Mouse (Mus musculus) liver, embryonic 14.5 days (tissue): Measurements from ENCODE around the gene Gm10282. TPM values are rescaled to one million over a fixed set of nuclear protein-coding genes. Genes with fewer than 3 reads are reported as not detected.

ENCODE experiments used
- ATAC-seq: fragments of 200-750 bp; cut with Nextera tagmentation; 2 replicates; pipeline ENCODE4 v1.8.0; 2017; ENCODE audit warnings: moderate number of reproducible peaks, mild to moderate bottlenecking, moderate library complexity; ENCODE audit not compliant: insufficient read depth
- DNase-seq, 3 experiments: peaks; one replicate each; pipeline ENCODE4 v3.0.0-alpha.2; 2012 to 2013; ENCODE audit warnings: low read depth in 3 of 3, low spot score in 3 of 3
- H3K27ac ChIP-seq: fragments of 300-500 bp; sonication (generic); 2 replicates; pipeline ENCODE4 v1.5.1; 2014; ENCODE audit warnings: moderate library complexity, mild to moderate bottlenecking, control low read depth, inconsistent platforms
- H3K27me3 ChIP-seq: fragments of 300-500 bp; sonication (generic); 2 replicates; pipeline ENCODE4 v1.6.1; 2014; ENCODE audit warnings: mild to moderate bottlenecking, low read length, moderate library complexity; ENCODE audit not compliant: control insufficient read depth, insufficient read depth
- H3K36me3 ChIP-seq: fragments of 300-500 bp; sonication (generic); replicated peaks from 2 replicates; pipeline ENCODE4 v1.6.1; 2014; ENCODE audit warnings: low read depth; ENCODE audit not compliant: control insufficient read depth, insufficient read depth
- H3K4me1 ChIP-seq, 2 experiments: fragments of 200-500 bp in 1 of 2; fragments of 300-500 bp in 1 of 2; sonication (generic) in 1 of 2; replicated peaks; 2 replicates each; pipeline ENCODE4 v1.6.1; 2012 to 2014; ENCODE audit warnings: antibody characterized with exemption in 1 of 2, inconsistent platforms in 1 of 2, low read length in 1 of 2; ENCODE audit not compliant: control insufficient read depth in 2 of 2, insufficient read depth in 2 of 2
- H3K4me2 ChIP-seq: fragments of 300-500 bp; sonication (generic); 2 replicates; pipeline ENCODE4 v1.6.1; 2014; ENCODE audit warnings: low read depth, mild to moderate bottlenecking, control low read depth, moderate library complexity
- H3K4me3 ChIP-seq, 2 experiments: fragments of 200-500 bp in 1 of 2; fragments of 300-500 bp in 1 of 2; sonication (generic) in 1 of 2; 2 replicates each; pipeline ENCODE4 v1.5.1; 2012 to 2014; ENCODE audit warnings: low read depth in 2 of 2, low read length in 2 of 2, mild to moderate bottlenecking in 2 of 2, control low read depth in 1 of 2, inconsistent platforms in 1 of 2, moderate library complexity in 1 of 2; ENCODE audit not compliant: insufficient read depth in 1 of 2
- H3K9ac ChIP-seq: fragments of 300-500 bp; sonication (generic); replicated peaks from 2 replicates; pipeline ENCODE4 v1.6.1; 2014; ENCODE audit warnings: mild to moderate bottlenecking, control low read depth, moderate library complexity
- H3K9me3 ChIP-seq: fragments of 300-500 bp; sonication (generic); 2 replicates; pipeline ENCODE4 v1.6.1; 2016; ENCODE audit warnings: low read length, mixed read lengths; ENCODE audit not compliant: control insufficient read depth
- CTCF ChIP-seq: IDR thresholded peaks from 2 replicates; pipeline ENCODE4 v1.5.1; 2016; ENCODE audit warnings: antibody characterized with exemption, low read depth, control low read depth
- EP300 ChIP-seq: IDR thresholded peaks from 2 replicates; pipeline ENCODE4 v1.6.1; 2016; ENCODE audit warnings: antibody characterized with exemption, low read depth
- WGBS: fragments of 180-500 bp; shearing (Covaris S2); extraction: QIAGEN DNeasy Blood & Tissue Kit; methylation state at CpG from one replicate; pipeline ENCODE4 v1.1.7; 2014; ENCODE audit not compliant: insufficient replicate concordance; 5-methylcytosine and 5-hydroxymethylcytosine counted together
- polyA plus RNA-seq, 2 experiments: library from polyadenylated mRNA; depleted of rRNA in 1 of 2; stranded (reverse) in 1 of 2; unstranded in 1 of 2; fragments of >200 nt; fragmentation: Nextera tagmentation in 1 of 2; extraction: Ambion mirVana in 1 of 2; gene quantifications; 2 replicates each; pipeline versions ENCODE4 v1.2.1 to v1.2.3; 2012 to 2014

The Gm10282 gene
- polyA plus RNA-seq, 2 experiments = 7.3 to 7.4 TPM

GRCm38 (mm10) chr8:72317741-72318301 is 12.8 kb upstream of the Gm10282 start:
- Histone ChIP-seq H3K4me3 (no peak overlapping the region), H3K4me1 (peaks cover 0 to 14% of the 10 kb centered on the region in 2 experiments; a peak in 2 of 4 replicates), H3K27ac (no peak overlapping the region), H3K9me3 (no peaks in the 10 kb centered on the region), H3K9ac (no peak overlapping the region), H3K27me3 (peaks cover 29% of the 10 kb centered on the region), H3K36me3 (no peaks in the 10 kb centered on the region), H3K4me2 (no peak overlapping the region)
- no peak for DNase-seq
- ATAC-seq = no peak
- 35% methylated on average over 5 of the region's 5 CpGs for WGBS
- no peak for TF ChIP-seq EP300
- no peak for TF ChIP-seq CTCF

DNA sequence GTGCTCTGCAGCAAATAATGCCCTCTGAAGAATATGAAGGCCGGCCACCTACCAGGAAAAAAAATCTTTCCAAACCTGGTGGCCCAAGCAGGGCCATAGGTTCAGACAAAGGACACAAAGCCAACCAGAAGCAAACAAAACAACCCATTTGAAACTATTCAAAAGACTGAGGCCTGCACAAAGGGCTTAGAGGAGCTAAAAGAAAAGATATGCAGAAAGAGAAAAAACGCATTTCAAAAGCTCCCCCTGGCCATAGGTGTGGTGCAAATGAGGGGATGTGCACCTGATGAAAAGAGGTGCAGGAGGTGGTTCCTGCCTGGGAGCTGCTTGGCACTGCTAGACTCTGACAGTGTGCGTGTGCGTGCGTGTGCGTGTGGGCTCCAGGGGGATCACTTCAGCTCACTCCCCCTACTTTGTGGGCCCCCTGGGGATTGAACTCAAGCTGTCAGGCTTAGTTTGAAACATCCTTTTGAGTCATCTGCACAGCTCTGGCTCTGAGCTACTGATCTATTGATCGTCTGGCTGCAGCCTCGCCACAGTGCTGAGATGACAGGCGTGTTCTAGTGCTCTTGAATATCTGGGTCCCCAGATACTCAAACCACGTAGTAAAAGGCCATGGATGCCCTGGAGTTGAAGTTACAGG is 11.1 kb upstream of the Gm10282 start:
- Histone ChIP-seq H3K36me3 (no peaks in the 10 kb centered on the region), H3K4me3 (no peak overlapping the region), H3K9ac (no peak overlapping the region), H3K4me2 (no peak overlapping the region), H3K27me3 (peaks cover 28% of the 10 kb centered on the region), H3K9me3 (no peaks in the 10 kb centered on the region), H3K27ac (no peak overlapping the region), H3K4me1 (peaks cover 0 to 16% of the 10 kb centered on the region in 2 experiments; a peak in 2 of 4 replicates)
- DNase-seq = no peak
- TF ChIP-seq EP300 = no peak
- WGBS = 57% methylated on average over 10 of the region's 10 CpGs
- no peak for ATAC-seq

DNA sequence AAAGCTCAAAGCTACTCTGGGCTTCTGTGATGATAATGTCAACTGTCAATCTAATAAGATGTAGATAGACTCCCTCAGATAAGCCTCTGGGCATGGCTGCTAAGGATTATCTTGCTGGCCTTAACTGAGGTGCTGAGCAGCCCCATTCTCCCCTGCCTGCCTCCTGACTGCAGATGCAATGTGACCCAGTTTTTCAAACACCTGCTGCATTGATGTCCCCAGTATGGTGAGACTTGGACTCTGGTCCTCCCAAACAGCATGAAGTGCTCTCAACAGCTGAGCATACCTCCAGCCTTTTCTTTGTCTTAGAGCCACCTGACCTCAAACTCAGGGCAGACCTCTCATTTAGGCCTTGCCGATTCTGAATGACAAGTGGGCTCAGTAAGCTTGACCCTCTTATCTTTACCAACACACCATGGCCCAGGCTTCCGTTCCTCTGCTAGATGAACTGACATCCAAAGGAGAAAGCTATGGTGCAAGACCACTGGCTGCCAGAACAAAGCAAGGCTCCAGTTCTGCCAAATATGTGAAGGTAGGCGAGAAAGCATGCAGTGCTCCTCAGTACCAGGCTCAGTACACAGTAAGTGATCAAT is 8.0 kb upstream of the Gm10282 start:
- WGBS = 14% methylated on average over 3 of the region's 3 CpGs
- Histone ChIP-seq H3K27me3 (no peaks in the 10 kb centered on the region), H3K4me1 (peaks cover 0 to 16% of the 10 kb centered on the region in 2 experiments; a peak in 2 of 4 replicates), H3K27ac (no peak overlapping the region), H3K36me3 (no peaks in the 10 kb centered on the region), H3K4me3 (no peak overlapping the region), H3K4me2 (no peak overlapping the region), H3K9ac (no peak overlapping the region), H3K9me3 (no peaks in the 10 kb centered on the region)
- ATAC-seq = no peak
- no peak for DNase-seq
- TF ChIP-seq CTCF (no peak), EP300 (no peak)

GRCm38 (mm10) chr8:72310849-72311506 is 5.9 kb upstream of the Gm10282 start:
- H3K9ac ChIP-seq = no peak overlapping the region
- DNase-seq = no peak
- no peak for TF ChIP-seq EP300
- TF ChIP-seq CTCF = no peak
- ATAC-seq = no peak
- no peaks in the 10 kb centered on the region for H3K9me3 ChIP-seq
- H3K4me3 ChIP-seq = no peak overlapping the region
- peaks cover 0 to 7% of the 10 kb centered on the region in 2 experiments; a peak in 2 of 4 replicates for H3K4me1 ChIP-seq
- H3K27ac ChIP-seq = no peak overlapping the region
- H3K36me3 ChIP-seq = no peaks in the 10 kb centered on the region
- no peaks in the 10 kb centered on the region for H3K27me3 ChIP-seq
- no peak overlapping the region for H3K4me2 ChIP-seq
- WGBS = 61% methylated on average over 8 of the region's 8 CpGs

DNA sequence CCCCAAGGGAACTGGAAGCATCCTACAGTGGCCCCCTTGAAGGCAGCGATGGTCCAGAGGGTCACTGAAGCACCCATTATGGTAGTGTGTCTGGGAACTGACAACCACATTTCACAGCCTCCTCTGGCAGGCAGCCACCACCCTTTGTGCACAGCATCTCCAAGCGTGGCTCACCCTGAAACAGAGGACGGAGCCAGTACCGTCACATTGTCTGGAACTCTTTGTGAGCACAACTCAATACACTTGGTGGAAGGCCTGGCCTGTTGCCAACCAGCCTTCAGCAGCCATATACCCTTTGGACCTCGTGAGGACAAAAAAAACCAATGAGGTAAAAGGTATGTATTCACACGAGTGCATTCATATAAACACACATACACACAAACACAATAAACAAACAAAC is 3.2 kb upstream of the Gm10282 start:
- Histone ChIP-seq H3K27ac (no peak overlapping the region), H3K4me3 (no peak overlapping the region), H3K27me3 (no peaks in the 10 kb centered on the region), H3K9me3 (no peaks in the 10 kb centered on the region), H3K36me3 (no peaks in the 10 kb centered on the region), H3K4me2 (no peak overlapping the region), H3K4me1 (peaks cover 0 to 7% of the 10 kb centered on the region in 2 experiments; a peak in 2 of 4 replicates), H3K9ac (no peak overlapping the region)
- ATAC-seq = no peak
- TF ChIP-seq EP300 = no peak
- DNase-seq = no peak
- 58% methylated on average over 6 of the region's 6 CpGs for WGBS
